Mouse (Mus musculus) ES-E14 (cell line): Measurements from ENCODE around the gene Evi5.

Experiments used
- CHD2 ChIP-seq: IDR thresholded peaks from 2 replicates; pipeline ENCODE4 v1.6.1; 2014; ENCODE audit warnings: mild to moderate bottlenecking, low read depth, low read length, inconsistent platforms
- HCFC1 ChIP-seq: IDR thresholded peaks from 2 replicates; pipeline ENCODE4 v1.6.1; 2012; ENCODE audit warnings: low read length, inconsistent platforms, borderline replicate concordance; ENCODE audit not compliant: insufficient read depth
- MAFK ChIP-seq: IDR thresholded peaks from 2 replicates; pipeline ENCODE4 v1.6.1; 2014; ENCODE audit warnings: mild to moderate bottlenecking, low read depth, low read length, inconsistent platforms; ENCODE audit not compliant: insufficient read depth
- ZC3H11A ChIP-seq: IDR thresholded peaks from 2 replicates; pipeline ENCODE4 v1.6.1; 2012; ENCODE audit warnings: low read depth, mild to moderate bottlenecking, inconsistent platforms, low read length, borderline replicate concordance
- ZNF384 ChIP-seq: IDR thresholded peaks from 2 replicates; pipeline ENCODE4 v1.6.1; 2012; ENCODE audit warnings: low read depth, low read length, inconsistent platforms

GRCm38 (mm10) chr5:107739023-107739422, 135.9 kb downstream of the Evi5 start:
- TF ChIP-seq ZC3H11A (no peak), MAFK (no peak), CHD2 (no peak), HCFC1 (no peak), ZNF384 (no peak)
